Mouse (Mus musculus) heart, postnatal 4 days (tissue): ENCODE results near the gene Sort1. TPM values are rescaled to one million over a fixed set of nuclear protein-coding genes. Genes with fewer than 3 reads are reported as not detected.
A peak's percentile ranks its signal among the peaks of the same experiment; 100 is the strongest.
"Not testable (repeated sequence)": the region's sequence is repeated elsewhere in the genome, so short reads cannot be mapped to it uniquely, and the experiment has no call there.

Experiments
- DNase-seq: peaks from one replicate; pipeline ENCODE4 v3.0.0; 2021
- total RNA-seq, 2 experiments: library from RNA; stranded (reverse); gene quantifications; 2 replicates each; pipeline ENCODE4 v1.2.3; 2021

The Sort1 gene
- 10 to 100 TPM; 28.9 to 32.3 TPM for total RNA-seq

GRCm38 (mm10) chr3:108283781-108284601 lies at the start of gene Sort1:
Gene Sort1, plus strand, starts transcription at chr3:108284082.
- DNase-seq: peak; percentile 90

- DNase-seq: not testable (repeated sequence)
These were observed 46.3 kb upstream of the Sort1 start for GRCm38 (mm10) chr3:108237474-108238102.

GRCm38 (mm10) chr3:108241243-108241839 lies 42.5 kb upstream of the Sort1 start:
- no peak for DNase-seq

GRCm38 (mm10) chr3:108246857-108247256 lies 37.0 kb upstream of the Sort1 start:
- DNase-seq: no peak

- peak; percentile 96 for DNase-seq
These were observed 26.9 kb upstream of the Sort1 start, which contains the start of gene Psma5 for GRCm38 (mm10) chr3:108256719-108257637. Gene Psma5, plus strand, starts transcription at chr3:108256926.

- no peak for DNase-seq
These were observed 25.9 kb upstream of the Sort1 start for GRCm38 (mm10) chr3:108257831-108258500.

GRCm38 (mm10) chr3:108259319-108259718 lies 24.6 kb upstream of the Sort1 start:
- DNase-seq: no peak

- not testable (repeated sequence) for DNase-seq
These were observed 4.4 kb upstream of the Sort1 start for GRCm38 (mm10) chr3:108279495-108279894.

GRCm38 (mm10) chr3:108282401-108283240 lies 1.3 kb upstream of the Sort1 start:
- no peak for DNase-seq

GRCm38 (mm10) chr3:108283241-108283561 lies 681 bp upstream of the Sort1 start:
- no peak for DNase-seq

- DNase-seq: no peak
These were observed 1.3 kb downstream of the Sort1 start for GRCm38 (mm10) chr3:108285078-108285711.

- DNase-seq: no peak
These were observed 3.0 kb downstream of the Sort1 start for GRCm38 (mm10) chr3:108286671-108287439.

- DNase-seq: no peak
These were observed 4.2 kb downstream of the Sort1 start for GRCm38 (mm10) chr3:108287811-108288805.

GRCm38 (mm10) chr3:108289311-108290130 lies 5.6 kb downstream of the Sort1 start:
- DNase-seq: no peak

- DNase-seq: no peak
These were observed 7.3 kb downstream of the Sort1 start for GRCm38 (mm10) chr3:108291036-108291799.

- DNase-seq: peak; percentile 35
These were observed 10.5 kb downstream of the Sort1 start for GRCm38 (mm10) chr3:108294398-108294797.
